Mouse (Mus musculus) MEL (cell line): ENCODE measurements at regions not wholly inside any gene's neighbourhood (a gene's known extent, or its start where the extent isn't known, plus 50 kb on each side); places are given as distances from the start of the nearest gene placed in this dataset.

Source experiments
- BHLHE40 ChIP-seq: IDR thresholded peaks from 2 replicates; pipeline ENCODE4 v1.6.1; 2012; ENCODE audit warnings: low read depth, mild to moderate bottlenecking, inconsistent platforms, low read length, improper control_type of control experiment, borderline replicate concordance
- GABPA ChIP-seq: IDR thresholded peaks from 2 replicates; pipeline ENCODE4 v1.6.1; 2012; ENCODE audit warnings: low read depth, mild to moderate bottlenecking, inconsistent platforms, low read length, improper control_type of control experiment, moderate library complexity
- GATA1 ChIP-seq: IDR thresholded peaks from 2 replicates; pipeline ENCODE4 v1.6.1; 2011; ENCODE audit warnings: low read depth, low read length, improper control_type of control experiment

DNA sequence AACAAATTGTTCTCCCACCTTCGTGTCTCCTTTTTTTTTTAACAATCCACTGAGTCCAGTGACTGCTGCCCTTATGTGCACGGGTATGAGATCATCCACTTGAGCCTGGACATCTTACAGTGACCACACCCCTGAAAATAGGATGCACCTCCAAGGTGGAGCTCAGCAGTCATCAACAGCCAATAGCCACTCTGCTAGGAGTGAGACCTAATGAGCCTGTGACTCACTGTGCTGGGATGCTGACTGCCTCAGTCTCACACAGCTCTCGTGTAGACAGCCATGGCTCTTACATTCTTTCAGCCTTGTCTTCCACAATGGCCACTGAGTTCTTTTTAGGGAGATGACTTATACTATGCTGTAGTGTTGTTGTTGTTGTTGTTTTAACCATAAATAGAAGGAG lies 133.7 kb upstream of the Zfp462 start:
- TF ChIP-seq GABPA (no peak), GATA1 (no peak), BHLHE40 (no peak)
